Mouse (Mus musculus): ENCODE data around the gene Tecpr1. TPM values are rescaled to one million over a fixed set of nuclear protein-coding genes. Genes with fewer than 3 reads are reported as not detected.

Gene Tecpr1
- polyA plus RNA-seq, 1 experiment: 71.1 TPM

GRCm38 (mm10) chr5:144146898-144147297, 76.5 kb downstream of the Tecpr1 start:
- no peak for DNase-seq (ENCODE audit: low read depth in 1 of 2, low spot score in 2 of 2)
- Histone ChIP-seq H3K4me1 (ENCODE audit: control insufficient read depth, insufficient read depth, insufficient read length) (no peaks in the 10 kb centered on the region), H3K27me3 (ENCODE audit: control insufficient read depth, insufficient read depth, low read length) (no peaks in the 10 kb centered on the region), H3K36me3 (ENCODE audit: control insufficient read depth, insufficient read depth, low read length) (peaks cover 31% of the 10 kb centered on the region), H3K4me3 (ENCODE audit: extremely low read depth, insufficient read depth, insufficient read length) (no peak overlapping the region), H3K27ac (ENCODE audit: insufficient read depth, low read length) (no peak overlapping the region)
- TF ChIP-seq CTCF (IDR thresholded peaks at IDR 0.05; ENCODE audit: extremely low read depth, insufficient read depth, insufficient read length, insufficient replicate concordance) (no peak), POLR2A (IDR thresholded peaks at IDR 0.05; ENCODE audit: low read depth, low read length) (no peak)

Other genes starting within 250 kb of the Tecpr1 start
- 5.9 and 6.1 TPM in 2 replicates for gene Ccz1, start 208.7 kb downstream of the Tecpr1 start, polyA plus RNA-seq (2012; rRNA removed)
- not detected in 2 replicates for gene Ocm, start 196.9 kb downstream of the Tecpr1 start, polyA plus RNA-seq (2012; rRNA removed)
- 10.0 and 12.9 TPM in 2 replicates for gene Lmtk2, start 123.2 kb downstream of the Tecpr1 start, polyA plus RNA-seq (2012; rRNA removed)
- 6.1 and 7.6 TPM in 2 replicates for gene Bhlha15, start 33.3 kb downstream of the Tecpr1 start, polyA plus RNA-seq (2012; rRNA removed)
- 50.2 and 60.3 TPM in 2 replicates for gene Bri3, start 20.8 kb upstream of the Tecpr1 start, polyA plus RNA-seq (2012; rRNA removed)
- gene Baiap2l1, start 134.5 kb upstream of the Tecpr1 start, polyA plus RNA-seq (2012; rRNA removed): 0.22 and 0.39 TPM in 2 replicates